Mouse (Mus musculus) gastrocnemius, postnatal 4 days (tissue): ENCODE data around the gene Ntrk3. TPM values are rescaled to one million over a fixed set of nuclear protein-coding genes. Genes with fewer than 3 reads are reported as not detected.

ENCODE experiments used
- DNase-seq, 2 experiments: peaks; one replicate each; pipeline ENCODE4 v3.0.0; 2021 to 2022; ENCODE audit warnings: low spot score in 2 of 2, mixed read lengths in 2 of 2
- total RNA-seq, 2 experiments: library from RNA; stranded (reverse); gene quantifications; 2 replicates each; pipeline ENCODE4 v1.2.3; 2021

The Ntrk3 gene
- total RNA-seq, 2 experiments from 2014 or later, result 6.0 to 7.6 TPM

GRCm38 (mm10) chr7:78448841-78449240, 289.0 kb downstream of the Ntrk3 start:
- DNase-seq, result no peak

- no peak for DNase-seq
Observed at GRCm38 (mm10) chr7:78443373-78444036, 294.3 kb downstream of the Ntrk3 start.

- DNase-seq, result no peak
Observed at GRCm38 (mm10) chr7:78441706-78442105, 296.1 kb downstream of the Ntrk3 start.

GRCm38 (mm10) chr7:78440896-78441295, 296.9 kb downstream of the Ntrk3 start:
- no peak for DNase-seq

- no peak for DNase-seq
Observed at GRCm38 (mm10) chr7:78440476-78440875, 297.3 kb downstream of the Ntrk3 start.

- DNase-seq, result no peak
Observed at GRCm38 (mm10) chr7:78439361-78440120, 298.3 kb downstream of the Ntrk3 start.

DNA sequence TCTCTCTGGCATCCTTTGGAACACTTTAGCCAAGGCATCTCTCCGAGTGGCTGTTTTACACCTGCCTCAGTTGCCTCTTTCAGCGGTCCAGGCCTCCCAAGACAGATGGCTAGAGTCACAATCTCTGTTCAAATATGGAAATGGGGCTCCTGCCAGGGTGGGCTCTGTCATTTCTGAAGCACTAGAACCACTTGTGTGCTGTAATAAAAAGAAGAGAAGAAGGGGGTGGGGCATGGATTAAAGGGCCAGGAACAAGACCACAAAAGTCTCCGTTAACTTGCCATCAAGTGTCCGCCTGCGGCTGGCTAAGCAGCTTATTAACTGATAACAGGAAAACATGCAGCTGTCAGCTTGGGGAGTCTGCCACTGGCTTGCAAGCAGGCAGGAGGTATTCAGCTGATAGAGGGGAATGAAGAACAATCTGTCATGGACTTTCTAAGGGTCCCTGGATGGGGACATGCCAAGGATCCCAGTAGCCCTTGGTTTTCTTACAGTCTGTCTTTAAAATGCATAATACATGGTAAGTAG, 304.1 kb downstream of the Ntrk3 start:
- DNase-seq, result no peak

DNA sequence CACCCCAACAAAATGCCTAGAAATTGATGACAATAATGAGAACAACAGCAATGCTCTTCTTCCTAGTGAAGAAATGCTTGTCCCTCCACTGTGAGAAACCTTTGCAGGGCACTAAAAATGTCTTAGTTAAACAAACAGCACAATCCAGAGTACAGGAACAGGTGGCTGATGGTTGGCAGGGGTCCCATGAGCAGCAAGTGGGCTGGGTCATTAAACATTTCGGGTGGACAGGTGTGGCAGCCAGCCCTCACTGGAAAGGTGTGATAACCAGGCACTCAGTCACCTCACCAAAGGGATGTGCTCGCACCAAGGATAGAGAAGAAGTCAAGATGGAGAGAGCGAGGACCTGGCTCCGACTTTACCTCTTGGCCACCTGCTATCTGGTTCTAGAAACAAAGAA, 306.2 kb downstream of the Ntrk3 start:
- no peak for DNase-seq

GRCm38 (mm10) chr7:78412172-78412571, 325.6 kb downstream of the Ntrk3 start:
- DNase-seq, result no peak

- DNase-seq, result no peak
Observed at GRCm38 (mm10) chr7:78409970-78410369, 327.8 kb downstream of the Ntrk3 start.

GRCm38 (mm10) chr7:78406641-78407291, 331.0 kb downstream of the Ntrk3 start:
- no peak for DNase-seq

DNA sequence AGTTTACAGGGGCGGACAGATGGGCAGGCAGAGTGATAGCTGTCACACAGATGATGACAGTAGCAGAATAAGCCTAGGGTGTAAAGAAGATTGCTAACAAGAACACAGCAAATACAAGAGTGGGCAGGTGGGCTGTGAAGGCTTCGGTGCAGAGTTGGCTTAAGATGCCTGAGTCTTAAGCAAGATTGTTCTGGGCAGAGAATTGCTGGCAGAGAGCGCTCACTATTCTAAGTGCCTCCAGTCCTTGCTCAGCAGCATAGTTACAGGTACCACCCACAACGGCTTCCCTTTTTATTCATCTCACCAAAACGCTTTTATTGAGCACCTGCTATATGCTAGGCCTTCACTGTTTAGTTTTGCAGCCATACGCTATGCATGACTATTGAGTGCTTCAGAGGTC, 333.3 kb downstream of the Ntrk3 start:
- DNase-seq, result no peak

GRCm38 (mm10) chr7:78402495-78402894, 335.3 kb downstream of the Ntrk3 start:
- no peak for DNase-seq

DNA sequence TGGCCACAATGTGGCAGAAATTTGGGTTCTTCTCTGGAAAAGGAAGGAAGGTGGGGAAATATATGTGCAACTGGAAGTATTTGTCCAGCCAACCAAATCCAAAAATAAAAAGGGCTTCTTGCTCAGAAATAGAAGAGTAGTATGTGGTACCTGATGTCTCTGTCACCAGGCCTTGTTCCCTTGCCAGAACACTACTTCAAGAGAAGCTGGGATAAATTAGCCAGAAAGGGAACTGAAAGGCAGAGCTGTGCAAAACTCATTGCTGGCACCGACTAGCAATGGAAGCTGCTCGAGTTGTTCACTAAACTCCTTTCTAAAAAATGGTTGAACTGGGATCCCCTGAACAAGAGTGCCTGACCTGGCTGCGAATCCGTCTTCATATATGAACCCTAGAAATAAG, 337.6 kb downstream of the Ntrk3 start:
- DNase-seq, result no peak

GRCm38 (mm10) chr7:78398377-78398776, 339.4 kb downstream of the Ntrk3 start:
- DNase-seq, result no peak

DNA sequence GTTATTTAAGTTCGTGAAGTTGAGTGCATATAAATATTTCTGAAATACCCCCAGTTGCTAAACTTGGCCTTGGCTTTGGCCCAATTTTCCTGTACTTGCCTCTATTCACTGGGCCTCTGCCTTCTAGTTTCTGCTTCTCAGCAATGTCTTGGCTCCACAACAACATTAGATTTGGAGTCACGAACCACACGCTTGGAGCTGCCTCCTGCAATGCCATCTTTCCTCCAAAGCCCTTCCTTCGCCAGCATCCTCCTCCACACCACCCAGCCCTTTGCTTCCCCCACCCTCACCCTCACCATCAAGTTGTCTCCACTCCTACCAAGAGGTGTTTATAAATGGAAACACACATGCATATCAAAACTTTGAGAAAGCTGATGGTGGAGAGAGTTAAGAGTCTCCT, 340.6 kb downstream of the Ntrk3 start:
- DNase-seq, result no peak

GRCm38 (mm10) chr7:78390019-78390418, 347.8 kb downstream of the Ntrk3 start:
- DNase-seq, result no peak

DNA sequence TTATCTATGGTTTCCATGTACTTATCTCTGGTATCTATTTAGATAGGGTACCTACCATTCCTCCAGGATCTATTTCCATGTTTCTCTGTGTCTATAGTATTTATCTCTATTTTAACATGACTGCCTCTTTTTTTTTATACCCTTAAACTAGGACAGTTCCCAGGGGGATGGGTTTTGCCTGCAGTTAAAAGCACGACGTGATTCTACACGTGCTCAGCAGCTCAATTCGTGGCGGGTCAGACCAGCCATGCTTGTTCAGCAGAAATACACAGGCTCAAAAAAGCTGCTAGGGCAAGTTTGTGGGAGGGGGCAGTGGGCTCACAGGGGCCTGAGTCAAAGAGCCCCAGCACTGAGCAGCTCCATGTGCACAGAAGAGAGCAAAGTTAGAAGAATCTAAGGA, 349.7 kb downstream of the Ntrk3 start:
- no peak for DNase-seq

DNA sequence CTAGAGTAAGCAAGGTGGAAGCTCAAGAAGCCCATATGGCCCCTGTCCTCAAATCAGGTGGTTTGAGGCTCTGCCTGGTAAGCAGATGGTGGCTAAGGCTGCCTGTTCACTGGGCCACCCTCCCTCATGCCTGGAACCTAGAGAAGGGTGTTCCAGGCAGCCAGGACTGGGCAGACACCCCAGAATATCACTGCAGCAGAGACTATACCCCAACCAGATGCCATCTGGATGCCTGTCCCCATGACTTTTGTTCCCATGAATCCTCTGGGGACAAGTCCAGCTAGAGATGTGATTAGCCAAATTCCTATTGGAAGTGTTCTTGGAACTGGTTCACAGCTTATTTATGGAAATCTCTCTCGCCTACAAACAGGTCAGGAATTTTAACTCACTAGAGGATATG, 351.8 kb downstream of the Ntrk3 start:
- no peak for DNase-seq

GRCm38 (mm10) chr7:78384111-78384510, 353.7 kb downstream of the Ntrk3 start:
- no peak for DNase-seq

GRCm38 (mm10) chr7:78382126-78382525, 355.7 kb downstream of the Ntrk3 start:
- DNase-seq, result no peak

DNA sequence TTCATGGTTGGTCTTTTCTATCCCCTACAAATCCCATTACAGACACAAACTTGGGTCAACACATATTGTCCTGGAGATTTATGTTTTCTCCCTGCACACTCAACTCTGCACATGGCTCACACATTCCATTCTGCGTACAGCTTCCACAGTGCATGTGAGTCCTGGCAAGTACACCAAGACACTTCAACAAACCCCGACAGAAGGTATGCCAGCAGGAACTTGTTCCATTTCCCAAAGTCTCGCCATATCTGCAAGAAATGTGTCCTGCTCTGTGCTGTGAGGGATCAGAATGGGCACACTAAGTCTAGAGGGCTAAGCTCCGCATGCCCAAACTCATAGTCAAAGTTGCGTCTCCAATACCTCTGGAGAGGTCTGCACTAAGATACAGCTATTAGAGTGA, 358.0 kb downstream of the Ntrk3 start:
- DNase-seq, result no peak
